Mouse (Mus musculus) lung, embryonic 16.5 days (tissue): ENCODE results near the gene Sat2. TPM values are rescaled to one million over a fixed set of nuclear protein-coding genes. Genes with fewer than 3 reads are reported as not detected.
A peak's percentile ranks its signal among the peaks of the same experiment; 100 is the strongest.
"Not testable (repeated sequence)": the region's sequence is repeated elsewhere in the genome, so short reads cannot be mapped to it uniquely, and the experiment has no call there.

Source experiments
- ATAC-seq: fragments of 200-750 bp; cut with Nextera tagmentation; 2 replicates; pipeline ENCODE4 v1.8.0; 2017; ENCODE audit warnings: low read depth, mild to moderate bottlenecking, moderate library complexity
- H3K27ac ChIP-seq: fragments of 300-500 bp; sonication (generic); 2 replicates; pipeline ENCODE4 v1.5.1; 2014; ENCODE audit warnings: mild to moderate bottlenecking, control low read depth, low read length
- H3K27me3 ChIP-seq: fragments of 300-500 bp; sonication (generic); 2 replicates; pipeline ENCODE4 v1.6.1; 2014; ENCODE audit warnings: low read depth, low read length, mixed read lengths; ENCODE audit not compliant: control insufficient read depth, insufficient read depth
- H3K36me3 ChIP-seq: fragments of 300-500 bp; sonication (generic); 2 replicates; pipeline ENCODE4 v1.6.1; 2014; ENCODE audit warnings: low read length; ENCODE audit not compliant: control insufficient read depth, insufficient read depth
- H3K4me1 ChIP-seq: fragments of 300-500 bp; sonication (generic); replicated peaks from 2 replicates; pipeline ENCODE4 v1.6.1; 2014; ENCODE audit warnings: low read length, mixed read lengths; ENCODE audit not compliant: control insufficient read depth, insufficient read depth
- H3K4me2 ChIP-seq: fragments of 300-500 bp; sonication (generic); 2 replicates; pipeline ENCODE4 v1.6.1; 2014; ENCODE audit warnings: low read depth, low read length, control low read depth
- H3K4me3 ChIP-seq: fragments of 300-500 bp; sonication (generic); 2 replicates; pipeline ENCODE4 v1.5.1; 2014; ENCODE audit warnings: mild to moderate bottlenecking, low read length, control low read depth
- H3K9ac ChIP-seq: fragments of 300-500 bp; sonication (generic); 2 replicates; pipeline ENCODE4 v1.6.1; 2014; ENCODE audit warnings: low read length, control low read depth
- H3K9me3 ChIP-seq: fragments of 300-500 bp; sonication (generic); 2 replicates; pipeline ENCODE4 v1.6.1; 2016; ENCODE audit warnings: low read length; ENCODE audit not compliant: control insufficient read depth
- WGBS: fragments of 180-500 bp; shearing (Covaris S2); extraction: QIAGEN DNeasy Blood & Tissue Kit; methylation state at CpG from one replicate; pipeline ENCODE4 v1.1.7; 2014; 5-methylcytosine and 5-hydroxymethylcytosine counted together
- polyA plus RNA-seq: library from polyadenylated mRNA; unstranded; fragments of >200 nt; fragmentation: Nextera tagmentation; extraction: Ambion mirVana; gene quantifications from 2 replicates; pipeline ENCODE4 v1.2.1, GENCODE M21; 2015

Gene Sat2
- polyA plus RNA-seq, 1 experiment from 2014 or later, result 19.2 TPM

DNA sequence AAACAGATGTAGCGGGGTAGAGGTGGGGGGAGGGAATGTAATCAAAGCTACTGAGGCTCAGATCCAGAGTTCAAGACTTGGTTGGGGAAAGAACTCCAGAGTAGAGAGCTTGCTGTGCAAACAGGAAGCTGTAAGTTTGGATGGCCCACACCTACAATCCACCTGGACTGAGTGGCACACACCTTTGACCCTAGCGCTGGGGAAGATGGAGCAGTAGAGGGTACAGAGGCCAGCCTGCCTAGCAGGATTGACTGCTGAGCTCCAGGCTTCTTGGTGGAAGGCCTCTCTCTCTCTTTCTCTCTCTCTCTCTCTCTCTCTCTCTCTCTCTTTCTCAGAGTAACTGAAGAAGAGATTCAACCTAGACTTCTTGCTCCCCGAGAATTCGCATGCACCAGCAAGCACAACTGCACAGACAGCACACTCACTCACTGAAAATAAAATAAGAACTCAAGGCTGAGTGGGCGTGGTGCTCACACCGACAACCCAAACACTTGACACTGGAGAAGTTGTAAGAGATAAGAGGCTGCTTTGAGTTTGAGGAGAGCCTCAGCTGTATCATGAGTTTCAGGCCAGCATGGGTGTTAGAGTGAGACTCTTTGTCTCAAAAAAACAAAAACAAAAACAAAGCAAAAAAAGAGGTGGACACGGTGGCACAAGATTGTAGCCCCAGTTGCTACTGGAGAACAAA, 1.3 kb upstream of the Sat2 start:
- Histone ChIP-seq H3K9me3 (no peaks in the 10 kb centered on the region), H3K27me3 (peaks cover 3% of the 10 kb centered on the region; the same call in 1 of the 2 replicates), H3K4me3 (no peak overlapping the region), H3K27ac (no peak overlapping the region), H3K4me2 (no peak overlapping the region), H3K9ac (no peak overlapping the region), H3K36me3 (no peaks in the 10 kb centered on the region), H3K4me1 (no peaks in the 10 kb centered on the region; the same call in 1 of the 2 replicates)
- WGBS, result 62% methylated on average over 7 of the region's 7 CpGs
- no peak for ATAC-seq

DNA sequence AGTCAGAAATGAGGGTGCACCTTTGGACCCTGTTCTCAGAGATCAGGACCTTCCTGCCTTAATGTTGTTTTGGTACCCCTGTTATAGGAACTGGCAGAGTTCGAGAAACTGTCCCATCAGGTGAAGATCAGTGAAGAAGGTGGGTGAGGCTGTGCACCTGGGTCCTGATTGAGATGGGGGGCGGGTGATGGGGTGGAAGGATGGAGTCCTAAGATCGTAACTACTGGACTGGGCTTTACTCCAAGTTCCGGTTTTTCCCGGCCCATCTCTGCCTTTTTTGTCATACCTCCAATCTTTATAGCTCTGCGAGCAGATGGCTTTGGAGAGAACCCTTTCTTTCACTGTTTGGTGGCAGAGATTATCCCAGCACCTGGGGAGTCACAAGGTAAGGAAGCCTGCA, 582 bp downstream of the Sat2 start:
- peak; percentile 15; the same call in 1 of the 2 replicates for ATAC-seq
- WGBS, result 26% methylated on average over 6 of the region's 6 CpGs

DNA sequence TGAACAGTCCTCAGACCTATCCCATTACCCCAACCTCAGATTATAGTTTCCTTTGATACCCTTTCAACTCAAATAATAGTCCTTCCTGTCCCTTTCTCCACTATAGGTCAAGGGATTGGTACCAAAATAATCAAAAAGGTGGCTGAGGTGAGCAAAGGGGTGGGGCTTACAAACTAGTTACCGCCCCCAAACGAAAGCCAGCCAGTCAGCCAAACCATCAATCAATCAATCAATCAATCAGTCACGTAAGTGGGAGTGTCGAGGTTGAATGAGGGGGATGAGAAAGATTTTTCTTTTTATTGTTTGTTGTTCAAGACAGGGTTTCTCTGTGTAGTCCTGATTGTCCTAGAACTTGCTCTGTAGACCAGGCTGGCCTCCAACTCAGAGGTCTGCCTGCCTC, 1.2 kb downstream of the Sat2 start:
- H3K9ac ChIP-seq, result peak overlapping the region; percentile 77
- H3K4me3 ChIP-seq, result peak overlapping the region; percentile 61
- WGBS, result 68% methylated on average over 4 of the region's 4 CpGs
- no peak for ATAC-seq
- no peaks in the 10 kb centered on the region for H3K27me3 ChIP-seq
- no peaks in the 10 kb centered on the region; the same call in 1 of the 2 replicates for H3K4me1 ChIP-seq
- H3K9me3 ChIP-seq, result no peaks in the 10 kb centered on the region
- peak overlapping the region; percentile 59; the same call in 1 of the 2 replicates for H3K4me2 ChIP-seq
- no peaks in the 10 kb centered on the region for H3K36me3 ChIP-seq
- no peak overlapping the region for H3K27ac ChIP-seq

More for the DNA sequence above, 582 bp downstream of the Sat2 start:
- H3K27me3 ChIP-seq, result peaks cover 2% of the 10 kb centered on the region; the same call in 1 of the 2 replicates
- H3K4me2 ChIP-seq, result peak overlapping the region; percentile 59
- H3K9me3 ChIP-seq, result no peaks in the 10 kb centered on the region
- no peaks in the 10 kb centered on the region for H3K36me3 ChIP-seq
- peak overlapping the region; percentile 77 for H3K9ac ChIP-seq
- H3K4me1 ChIP-seq, result no peaks in the 10 kb centered on the region; the same call in 1 of the 2 replicates
- no peak overlapping the region; the same call in 1 of the 2 replicates for H3K27ac ChIP-seq
- peak overlapping the region; percentile 61 for H3K4me3 ChIP-seq

DNA sequence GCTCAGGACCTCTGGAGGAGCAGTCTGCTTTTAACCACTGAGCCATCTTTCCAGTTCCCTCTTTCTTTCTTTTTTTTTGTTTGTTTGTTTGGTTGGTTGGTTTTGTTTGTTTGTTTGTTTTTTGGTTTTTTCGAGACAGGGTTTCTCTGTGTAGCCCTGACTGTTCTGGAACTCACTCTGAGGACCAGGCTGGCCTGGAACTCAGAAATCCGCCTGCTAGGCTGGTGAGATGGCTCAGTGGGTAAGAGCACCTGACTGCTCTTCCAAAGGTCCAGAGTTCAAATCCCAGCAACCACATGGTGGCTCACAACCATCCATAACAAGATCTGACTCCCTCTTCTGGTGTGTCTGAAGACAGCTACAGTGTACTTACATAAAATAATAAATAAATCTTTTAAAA, 2.5 kb downstream of the Sat2 start:
- not testable (repeated sequence) for H3K36me3 ChIP-seq, H3K9me3 ChIP-seq, H3K4me2 ChIP-seq, H3K4me1 ChIP-seq, H3K4me3 ChIP-seq, H3K27me3 ChIP-seq, H3K27ac ChIP-seq, H3K9ac ChIP-seq, ATAC-seq
- WGBS, result 84% methylated on average over 2 of the region's 2 CpGs

DNA sequence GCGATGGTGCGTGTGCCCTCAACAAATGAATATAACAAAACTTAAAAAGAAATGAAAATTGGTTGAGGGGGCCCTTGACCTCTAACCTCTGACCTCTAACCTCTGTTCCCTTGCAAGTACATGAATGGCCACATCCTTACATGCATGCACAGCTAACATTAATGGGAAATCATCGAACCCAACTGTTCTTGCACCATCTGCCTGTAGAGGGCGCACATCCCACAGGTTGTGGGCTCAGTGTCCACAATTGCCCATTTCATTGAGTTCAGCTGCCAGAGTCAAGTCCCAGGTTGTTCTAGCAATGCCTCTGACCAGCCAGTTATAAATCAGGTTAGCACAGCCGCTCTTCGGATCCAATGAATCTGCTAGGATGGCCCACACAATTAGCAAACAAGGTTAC, 6.5 kb downstream of the Sat2 start:
- 33% methylated on average over 6 of the region's 6 CpGs for WGBS
- no peak overlapping the region for H3K9ac ChIP-seq
- H3K4me2 ChIP-seq, result no peak overlapping the region
- no peak for ATAC-seq
- peaks cover 4% of the 10 kb centered on the region; the same call in 1 of the 2 replicates for H3K4me1 ChIP-seq
- no peaks in the 10 kb centered on the region for H3K36me3 ChIP-seq
- no peaks in the 10 kb centered on the region for H3K9me3 ChIP-seq
- H3K4me3 ChIP-seq, result no peak overlapping the region
- no peak overlapping the region for H3K27ac ChIP-seq
- no peaks in the 10 kb centered on the region for H3K27me3 ChIP-seq

DNA sequence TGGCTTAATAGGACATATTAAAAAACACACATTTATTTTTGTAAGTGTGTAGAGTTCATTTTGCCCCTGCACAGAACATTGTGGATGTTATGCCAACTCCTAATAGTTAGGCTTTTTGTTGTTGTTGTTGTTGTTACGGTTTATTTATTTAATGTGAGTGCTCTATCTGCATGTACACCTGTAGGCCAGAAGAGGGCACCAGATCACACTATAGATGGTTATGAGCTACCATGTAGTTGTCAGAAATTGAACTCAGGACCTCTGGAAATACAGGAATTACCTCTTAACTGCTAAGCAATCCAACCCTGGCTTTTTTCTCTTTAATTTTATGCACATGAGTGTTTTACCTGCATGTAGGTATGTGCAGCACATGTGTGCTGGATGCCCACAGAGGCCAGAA, 8.0 kb downstream of the Sat2 start:
- H3K4me3 ChIP-seq, result no peak overlapping the region
- H3K27ac ChIP-seq, result no peak overlapping the region
- H3K4me2 ChIP-seq, result no peak overlapping the region
- 71% methylated on average over 1 of the region's 1 CpGs for WGBS
- no peak for ATAC-seq
- peaks cover 13% of the 10 kb centered on the region for H3K4me1 ChIP-seq
- no peaks in the 10 kb centered on the region for H3K27me3 ChIP-seq
- H3K36me3 ChIP-seq, result no peaks in the 10 kb centered on the region
- H3K9ac ChIP-seq, result no peak overlapping the region
- no peaks in the 10 kb centered on the region for H3K9me3 ChIP-seq

DNA sequence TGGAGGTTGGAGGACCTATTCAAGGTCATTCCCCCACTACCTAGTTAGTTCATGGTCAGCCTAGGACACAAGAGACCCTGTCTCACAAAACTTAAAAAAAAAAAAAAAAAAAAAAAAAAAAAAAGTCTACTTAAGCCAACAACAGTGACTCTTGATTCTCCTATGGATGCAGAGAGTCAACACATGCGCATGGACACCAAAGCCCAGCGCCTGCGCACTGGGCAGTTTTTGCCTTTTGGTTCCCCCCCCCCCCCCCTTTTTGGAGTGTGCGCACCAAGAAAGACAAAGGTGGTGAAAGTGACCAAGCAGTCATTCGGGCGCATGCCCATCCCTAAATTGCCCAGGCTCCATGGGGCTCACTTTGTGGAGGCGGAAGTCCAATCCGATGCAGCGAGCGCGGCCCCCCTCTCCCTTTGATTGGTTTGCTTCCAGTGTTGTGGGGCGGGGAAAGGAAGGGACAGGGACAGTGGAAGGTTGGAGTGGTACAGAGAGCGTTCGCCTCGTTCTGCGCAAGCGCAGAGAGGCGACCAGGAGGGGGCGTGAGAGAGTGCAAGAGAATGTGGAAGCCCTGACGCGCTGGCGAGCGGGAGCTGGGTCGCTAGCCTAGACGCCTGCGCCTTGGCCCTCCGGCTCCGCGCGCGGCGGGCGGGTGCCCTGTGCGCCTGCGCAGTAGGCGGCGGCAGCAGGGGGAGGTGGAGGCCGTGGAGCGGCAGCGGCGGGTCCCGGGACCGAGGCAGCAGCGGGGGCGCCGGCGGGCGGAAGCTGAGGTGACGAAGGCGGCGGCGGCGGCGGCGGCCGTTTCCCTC, 10.7 kb downstream of the Sat2 start, which contains the start of gene Fxr2:
Gene Fxr2 (plus strand): TSS at position 707 of the 806 bp plus-strand sequence.
- ATAC-seq, result peak; percentile 98
- Histone ChIP-seq H3K4me1 (peaks cover 27% of the 10 kb centered on the region), H3K27me3 (no peaks in the 10 kb centered on the region), H3K9me3 (no peaks in the 10 kb centered on the region), H3K9ac (peak within 1 kb of the TSS; percentile 98), H3K4me2 (peak within 1 kb of the TSS; percentile 66), H3K36me3 (no peaks in the 10 kb centered on the region; the same call in 1 of the 2 replicates), H3K4me3 (peak within 1 kb of the TSS; percentile 99), H3K27ac (peak within 1 kb of the TSS; percentile 98)
- under 1% methylated on average over 40 of the region's 56 CpGs for WGBS

DNA sequence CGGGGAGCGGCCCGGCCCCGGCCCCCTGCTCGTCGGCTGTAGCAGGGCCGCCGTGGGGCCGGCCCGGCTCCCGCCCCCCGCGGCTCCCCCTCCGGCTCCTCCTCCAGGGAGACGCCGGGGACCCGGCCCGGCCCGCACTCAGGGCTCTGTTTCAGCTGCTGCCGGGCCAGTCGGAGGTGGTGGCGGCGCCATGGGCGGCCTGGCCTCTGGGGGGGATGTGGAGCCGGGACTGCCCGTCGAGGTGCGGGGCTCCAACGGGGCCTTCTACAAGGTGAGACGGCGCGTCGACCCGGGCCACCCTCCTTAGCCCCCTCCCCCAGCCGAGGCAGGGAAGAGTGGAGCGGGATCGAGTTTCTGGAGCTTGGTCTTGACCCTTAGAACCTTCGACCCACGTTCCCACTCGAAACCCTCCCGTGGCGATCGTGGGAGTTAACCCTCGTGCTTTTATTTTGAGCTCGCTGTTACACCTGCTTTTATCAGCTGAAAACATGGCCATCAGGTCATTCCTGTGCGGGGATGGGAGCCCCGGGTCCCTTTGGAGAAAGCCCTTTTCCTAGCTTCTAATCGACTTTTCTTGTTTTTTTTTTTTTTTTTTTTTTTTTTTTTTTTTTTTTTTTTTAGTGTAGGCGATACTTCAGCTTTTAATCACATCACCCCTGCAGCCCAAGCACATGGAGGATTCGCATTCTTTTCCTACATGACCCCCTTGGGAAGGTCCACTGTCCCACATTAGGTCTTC, 11.5 kb downstream of the Sat2 start:
- WGBS, result 0% methylated on average over 39 of the region's 50 CpGs
- peak; percentile 78 for ATAC-seq

More for the DNA sequence above, 11.5 kb downstream of the Sat2 start:
- peaks cover 27% of the 10 kb centered on the region for H3K4me1 ChIP-seq
- H3K9me3 ChIP-seq, result no peaks in the 10 kb centered on the region
- H3K27me3 ChIP-seq, result no peaks in the 10 kb centered on the region
- H3K27ac ChIP-seq, result peak overlapping the region; percentile 98
- H3K4me2 ChIP-seq, result peak overlapping the region; percentile 66
- no peaks in the 10 kb centered on the region; the same call in 1 of the 2 replicates for H3K36me3 ChIP-seq
- peak overlapping the region; percentile 99 for H3K4me3 ChIP-seq
- H3K9ac ChIP-seq, result peak overlapping the region; percentile 98
